Mouse (Mus musculus) heart, adult 8-10 months (tissue): ENCODE data around the gene Vat1. TPM values are rescaled to one million over a fixed set of nuclear protein-coding genes. Genes with fewer than 3 reads are reported as not detected.
"Not testable (repeated sequence)": the region's sequence is repeated elsewhere in the genome, so short reads cannot be mapped to it uniquely, and the experiment has no call there.

Experiments
- DNase-seq: peaks from one replicate; pipeline ENCODE4 v3.0.0; 2022; ENCODE audit warnings: low spot score
- total RNA-seq, 4 experiments: library from RNA; stranded (reverse); gene quantifications; 2 replicates each; pipeline ENCODE4 v1.2.4; 2022

The Vat1 gene
- total RNA-seq, 4 experiments from 2014 or later = 20.6 to 23.2 (median 21.8) TPM

- DNase-seq = not testable (repeated sequence)
These were observed 521 bp upstream of the Vat1 start for GRCm38 (mm10) chr11:101466552-101466950.

- peak; percentile 73 for DNase-seq
These were observed 745 bp downstream of the Vat1 start for GRCm38 (mm10) chr11:101465101-101465868.

DNA sequence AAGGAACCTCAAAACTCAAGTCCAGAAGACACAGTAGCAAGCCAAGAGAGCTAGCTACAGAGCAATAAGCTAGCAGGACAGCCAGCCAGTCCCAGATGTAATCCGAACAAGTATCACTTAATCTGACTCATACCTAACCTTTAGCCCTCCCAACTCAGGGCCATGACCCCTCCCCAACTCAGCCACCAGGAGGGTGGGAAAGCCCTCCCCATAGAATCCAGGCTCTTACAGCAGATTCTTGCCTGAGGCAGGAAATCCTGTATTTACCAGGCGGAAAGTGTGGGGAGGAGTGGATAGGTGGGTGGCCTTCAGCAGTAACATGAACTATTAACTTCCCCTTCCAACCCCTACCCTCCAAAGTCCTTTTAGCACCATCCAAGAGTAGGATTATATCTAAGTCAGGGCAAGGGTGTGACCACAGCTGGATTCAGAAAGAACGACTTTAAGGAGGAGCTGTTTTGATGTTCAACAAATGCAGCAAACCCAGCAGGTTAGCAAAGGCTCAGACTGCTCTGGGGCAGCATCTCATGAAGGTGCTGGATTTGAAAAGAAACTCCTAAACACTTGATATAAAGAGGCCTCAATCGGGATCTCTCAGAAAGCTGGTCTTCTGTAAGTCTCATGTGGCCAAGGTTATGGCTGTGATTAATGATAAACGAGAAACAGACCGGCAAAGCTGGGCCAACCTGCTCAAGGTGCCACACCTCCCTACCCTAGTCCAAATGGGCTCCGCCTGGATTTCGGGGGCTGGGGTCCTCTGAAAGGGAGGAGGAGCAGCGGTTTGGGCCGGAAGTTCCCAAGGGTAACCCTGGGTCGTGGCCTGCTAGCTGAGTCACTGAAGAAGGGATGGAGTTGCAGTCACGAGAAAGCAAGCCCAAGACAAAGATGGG, 1.6 kb downstream of the Vat1 start, which contains the start of gene Rnd2:
Gene Rnd2, plus strand, starts transcription at position 789 of the 890 bp plus-strand sequence.
- no peak for DNase-seq

GRCm38 (mm10) chr11:101462583-101463440, 3.2 kb downstream of the Vat1 start:
- no peak for DNase-seq

DNA sequence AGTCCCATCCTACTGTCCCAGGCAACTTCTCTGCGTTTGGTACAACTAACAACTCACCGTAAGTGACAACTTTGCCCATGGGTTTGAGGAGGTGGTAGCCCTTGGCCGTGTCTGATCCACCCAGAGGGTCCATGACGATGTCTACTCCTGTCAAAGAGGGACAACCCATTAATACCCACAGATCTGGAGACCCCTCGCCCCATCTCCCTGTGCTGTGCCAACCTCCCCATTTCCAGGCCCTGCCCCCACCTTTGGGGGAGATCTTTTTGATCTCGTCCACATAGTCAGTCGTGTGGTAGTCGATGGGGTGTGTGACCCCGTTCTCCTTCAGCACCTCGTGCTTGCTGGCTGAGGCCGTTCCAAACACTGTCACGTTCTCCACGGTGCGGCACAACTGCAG, 3.9 kb downstream of the Vat1 start:
- no peak for DNase-seq

DNA sequence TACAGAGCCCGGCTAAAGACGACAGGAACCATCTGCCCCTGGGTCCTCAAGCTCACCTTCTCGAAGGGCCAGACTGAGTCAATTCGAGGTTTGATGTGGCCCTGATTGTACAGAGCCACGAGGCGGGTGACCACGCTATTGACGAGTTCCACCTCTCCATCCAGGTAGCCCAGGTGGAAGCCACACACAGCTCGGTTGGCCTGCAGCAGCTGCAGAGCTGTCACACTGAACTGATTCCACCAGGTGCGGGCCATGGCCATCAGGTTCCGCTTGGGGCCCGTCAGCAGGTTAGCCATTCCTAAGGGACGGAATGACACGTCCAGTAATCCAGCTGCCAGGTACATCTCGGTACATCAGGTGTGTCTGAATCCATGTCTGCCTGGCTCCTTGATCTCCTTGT, 5.7 kb downstream of the Vat1 start:
- no peak for DNase-seq

DNA sequence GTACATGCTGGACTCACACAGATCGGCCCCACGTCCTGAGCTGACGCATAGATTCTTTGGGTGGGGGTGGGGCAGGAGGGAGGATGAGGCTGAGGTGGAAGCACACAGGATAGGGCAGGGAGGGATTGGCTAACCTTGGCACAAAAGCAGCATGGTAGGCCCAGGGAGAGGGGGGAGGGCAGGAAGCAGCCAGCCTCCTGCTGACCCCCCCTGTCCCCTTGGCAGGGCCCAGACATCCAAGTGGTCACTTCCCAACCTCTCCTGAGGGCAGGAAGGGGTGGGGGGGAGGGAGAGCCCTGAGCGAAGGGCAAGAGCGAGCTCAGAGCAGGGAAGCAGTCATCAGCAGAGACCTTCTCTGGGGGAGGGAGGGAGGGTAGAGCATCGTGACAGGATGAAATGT, 6.3 kb downstream of the Vat1 start:
- DNase-seq = no peak

DNA sequence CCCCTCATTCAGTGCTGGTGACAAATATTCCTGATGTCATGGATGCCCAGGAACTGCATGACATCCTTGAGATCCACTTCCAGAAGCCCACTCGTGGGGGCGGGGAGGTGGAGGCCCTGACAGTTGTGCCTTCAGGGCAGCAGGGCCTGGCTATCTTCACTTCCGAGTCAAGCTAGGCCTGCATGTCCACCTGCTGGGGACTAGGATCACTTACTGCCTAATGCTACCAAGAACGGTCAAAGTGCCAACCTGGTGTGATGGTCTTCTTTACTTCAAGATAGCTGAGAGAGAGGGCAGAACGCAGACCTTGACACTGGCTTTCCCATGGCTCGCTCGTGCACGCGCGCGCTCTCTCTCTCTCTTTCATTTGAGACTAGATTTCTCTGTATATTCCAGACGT, 7.8 kb downstream of the Vat1 start:
- DNase-seq = no peak

DNA sequence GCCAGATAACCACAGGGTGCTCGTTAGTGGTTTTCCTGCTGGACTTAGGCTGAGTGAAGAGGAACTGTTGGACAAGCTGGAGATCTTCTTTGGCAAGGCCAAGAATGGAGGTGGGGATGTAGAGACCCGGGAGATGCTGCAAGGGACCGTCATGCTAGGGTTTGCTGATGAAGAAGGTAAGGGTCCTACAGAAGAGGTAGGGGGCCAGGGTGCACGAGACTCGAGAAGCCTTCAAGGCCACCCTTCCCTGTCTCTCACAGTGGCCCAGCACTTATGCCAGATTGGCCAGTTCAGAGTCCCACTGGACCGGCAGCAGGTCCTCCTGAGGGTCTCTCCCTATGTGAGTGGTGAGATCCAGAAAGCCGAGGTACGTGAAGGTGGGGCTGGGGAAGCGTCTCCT, 8.4 kb downstream of the Vat1 start:
- no peak for DNase-seq

GRCm38 (mm10) chr11:101455627-101456026, 10.4 kb downstream of the Vat1 start:
- no peak for DNase-seq

- no peak for DNase-seq
These were observed 11.3 kb downstream of the Vat1 start for GRCm38 (mm10) chr11:101454702-101455101.

DNA sequence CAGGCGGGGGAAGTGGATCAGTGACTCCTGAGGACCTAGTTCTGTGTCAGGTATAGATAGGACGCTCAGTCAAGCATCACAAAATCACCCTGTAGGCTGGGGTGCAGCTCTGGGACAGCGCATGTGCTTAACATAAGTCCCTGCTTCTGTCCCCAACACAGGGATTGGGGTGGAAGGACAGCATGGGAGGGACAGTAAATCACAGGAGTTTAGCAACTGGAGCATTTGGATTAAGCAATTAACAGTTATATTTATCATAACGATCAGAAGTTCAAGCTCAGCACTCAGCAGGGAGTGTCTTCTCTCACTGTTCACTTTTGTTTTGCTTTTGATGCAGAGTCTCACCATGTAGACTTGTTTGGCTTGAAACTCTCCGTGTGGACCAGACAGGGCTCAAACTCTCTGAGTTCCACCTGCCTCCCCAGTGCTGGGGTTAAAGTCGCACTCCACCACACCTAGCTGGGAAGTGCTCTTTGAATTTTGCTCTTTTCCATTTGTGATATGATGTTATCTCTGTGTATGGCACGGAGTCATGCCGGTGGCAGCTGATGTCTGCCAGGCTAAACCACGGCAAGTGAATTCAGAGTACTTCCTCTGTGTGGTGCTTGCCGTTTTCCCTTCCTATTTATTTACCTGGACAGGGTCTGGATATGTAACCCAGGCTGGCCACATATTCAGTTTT, 13.8 kb downstream of the Vat1 start:
- no peak for DNase-seq

- DNase-seq = no peak
These were observed 14.5 kb downstream of the Vat1 start for GRCm38 (mm10) chr11:101451536-101451935.

GRCm38 (mm10) chr11:101450394-101450793, 15.6 kb downstream of the Vat1 start:
- no peak for DNase-seq

GRCm38 (mm10) chr11:101449596-101449995, 16.4 kb downstream of the Vat1 start:
- not testable (repeated sequence) for DNase-seq

DNA sequence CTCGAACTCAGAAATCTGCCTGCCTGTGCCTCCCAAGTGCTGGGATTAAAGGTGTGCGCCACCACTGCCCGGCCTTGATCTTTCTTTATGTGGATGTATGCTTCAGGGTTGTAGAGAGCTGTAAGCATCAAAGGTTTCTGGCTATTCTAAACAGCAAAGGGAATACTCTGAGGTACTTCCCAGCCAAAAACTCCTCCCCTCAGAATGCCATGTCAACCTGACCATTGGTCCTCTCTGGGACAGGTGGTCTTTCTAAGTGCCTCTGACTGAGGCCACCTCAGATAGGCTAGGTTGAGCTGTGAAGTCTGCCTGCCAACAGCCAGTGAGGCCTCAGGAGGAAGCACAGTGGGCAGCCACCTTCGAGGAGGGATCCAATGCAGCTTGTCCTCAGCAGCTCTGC, 17.1 kb downstream of the Vat1 start:
- DNase-seq = no peak

GRCm38 (mm10) chr11:101448274-101448746, 17.7 kb downstream of the Vat1 start, which contains the start of gene Ifi35:
Gene Ifi35 (plus strand): TSS chr11:101448407.
- peak; percentile 89 for DNase-seq

DNA sequence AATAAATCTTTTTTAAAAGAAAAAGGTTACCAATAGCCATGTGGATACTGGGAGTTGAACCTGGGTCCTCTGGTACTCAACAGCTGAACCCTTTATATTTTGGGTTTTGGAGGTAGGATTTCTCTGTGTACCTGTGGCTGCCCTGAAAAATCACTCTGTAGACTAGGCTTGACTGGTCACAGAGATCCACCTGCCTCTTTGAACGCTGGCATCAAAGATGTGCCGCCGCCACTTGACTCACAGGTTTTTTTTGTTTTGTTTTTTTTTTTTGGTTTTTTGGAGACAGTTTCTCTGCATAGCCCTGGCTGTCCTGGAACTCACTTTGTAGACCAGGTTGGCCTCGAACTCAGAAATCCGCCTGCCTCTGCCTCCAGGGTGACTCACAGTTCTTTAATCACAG, 18.2 kb downstream of the Vat1 start:
- DNase-seq = no peak

DNA sequence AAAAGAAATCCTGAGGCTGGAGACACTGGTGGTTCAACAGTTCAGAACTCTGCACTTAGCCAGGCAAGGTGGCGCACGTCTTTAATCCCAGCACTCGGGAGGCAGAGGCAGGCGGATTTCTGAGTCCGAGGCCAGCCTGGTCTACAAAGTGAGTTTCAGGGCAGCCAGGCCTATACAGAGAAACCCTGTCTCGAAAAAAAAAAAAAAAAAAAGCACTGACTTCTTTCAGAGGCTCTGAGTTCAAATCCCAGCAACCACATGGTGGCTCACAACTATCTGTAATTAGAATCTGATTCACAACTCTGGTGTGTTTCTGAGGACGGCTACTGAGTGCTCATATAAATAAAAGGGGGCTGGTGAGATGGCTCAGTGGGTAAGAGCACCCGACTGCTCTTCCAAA, 19.2 kb downstream of the Vat1 start:
- not testable (repeated sequence) for DNase-seq

- DNase-seq = no peak
These were observed 19.7 kb downstream of the Vat1 start for GRCm38 (mm10) chr11:101446319-101446718.

DNA sequence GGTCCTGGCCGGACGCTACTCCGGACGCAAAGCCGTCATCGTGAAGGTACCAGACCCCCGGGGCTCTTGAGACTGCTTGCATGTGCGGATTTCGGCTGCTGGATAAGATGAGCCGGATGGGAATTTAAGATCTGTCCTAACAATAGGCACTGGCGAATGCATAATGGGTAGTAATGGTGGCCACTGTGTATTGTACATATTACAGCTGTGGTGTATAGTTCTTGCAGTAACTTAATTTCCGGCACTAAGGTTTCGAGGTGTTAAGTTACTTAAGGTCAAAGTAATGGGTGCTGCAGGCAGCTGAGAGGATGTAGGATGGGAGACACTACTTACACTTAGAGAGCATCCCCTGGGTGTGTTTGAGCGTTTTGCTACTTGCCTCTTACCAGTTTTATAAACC, 23.3 kb downstream of the Vat1 start:
- DNase-seq = no peak
